Mouse (Mus musculus) testis, adult 2 months (tissue): ENCODE results near the gene Tmem175. TPM values are rescaled to one million over a fixed set of nuclear protein-coding genes. Genes with fewer than 3 reads are reported as not detected.

Source experiments
- H3K27ac ChIP-seq: fragments of 200-500 bp; 2 replicates; pipeline ENCODE4 v1.5.1; 2012; ENCODE audit warnings: low read depth, low read length; ENCODE audit not compliant: control insufficient read depth, insufficient read depth
- H3K27me3 ChIP-seq: fragments of 200-500 bp; 2 replicates; pipeline ENCODE4 v1.6.1; 2012; ENCODE audit warnings: mild to moderate bottlenecking, low read length, moderate library complexity; ENCODE audit not compliant: control insufficient read depth, insufficient read depth
- H3K36me3 ChIP-seq: fragments of 200-500 bp; 2 replicates; pipeline ENCODE4 v1.6.1; 2012; ENCODE audit warnings: mild to moderate bottlenecking, low read length; ENCODE audit not compliant: control insufficient read depth, insufficient read depth
- H3K4me1 ChIP-seq: fragments of 200-500 bp; 2 replicates; pipeline ENCODE4 v1.6.1; 2012; ENCODE audit warnings: low read length; ENCODE audit not compliant: control insufficient read depth, insufficient read depth
- H3K4me3 ChIP-seq: fragments of 200-500 bp; 2 replicates; pipeline ENCODE4 v1.5.1; 2012; ENCODE audit warnings: low read depth, mild to moderate bottlenecking, low read length, moderate library complexity, mixed read lengths; ENCODE audit not compliant: control insufficient read depth
- CTCF ChIP-seq: fragments of 200-500 bp; IDR thresholded peaks from 2 replicates; pipeline ENCODE4 v1.5.1; 2012; ENCODE audit warnings: low read depth, mild to moderate bottlenecking, inconsistent platforms, low read length, moderate library complexity; ENCODE audit not compliant: control insufficient read depth, insufficient read depth, insufficient replicate concordance
- POLR2A ChIP-seq: fragments of 200-500 bp; IDR thresholded peaks from 2 replicates; pipeline ENCODE4 v1.6.1; 2012; ENCODE audit warnings: low read depth, mild to moderate bottlenecking, inconsistent platforms, low read length, moderate library complexity; ENCODE audit not compliant: control insufficient read depth
- polyA plus RNA-seq: library from polyadenylated mRNA; depleted of rRNA; stranded (reverse); fragments of >200 nt; gene quantifications from 2 replicates; pipeline ENCODE4 v1.2.3, GENCODE M21; 2012

The Tmem175 gene
- polyA plus RNA-seq, 1 experiment = 145 TPM

DNA sequence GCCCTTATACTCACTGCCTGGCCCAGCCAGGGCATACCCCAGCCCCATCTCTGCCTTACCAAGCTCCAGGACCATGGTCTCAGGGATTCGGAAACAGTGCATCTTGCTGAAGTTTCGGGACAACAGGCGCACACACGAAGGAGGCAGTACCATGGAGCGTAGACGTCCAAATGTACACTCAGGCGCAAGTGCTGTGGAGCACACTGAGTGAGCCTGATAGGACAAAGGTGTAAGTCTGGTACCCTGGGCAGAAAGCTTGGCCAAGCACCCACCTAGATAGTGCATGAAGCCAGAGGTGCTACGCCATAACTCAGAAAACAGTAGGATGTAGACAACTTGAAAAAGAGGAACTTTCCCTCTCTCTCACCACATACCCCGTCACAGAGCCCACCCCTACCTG lies 25.8 kb downstream of the Tmem175 start:
- Histone ChIP-seq H3K27ac (no peak overlapping the region), H3K4me1 (peaks cover 4% of the 10 kb centered on the region), H3K36me3 (no peaks in the 10 kb centered on the region), H3K27me3 (no peaks in the 10 kb centered on the region), H3K4me3 (no peak overlapping the region)
- no peak for TF ChIP-seq CTCF
- TF ChIP-seq POLR2A = no peak

DNA sequence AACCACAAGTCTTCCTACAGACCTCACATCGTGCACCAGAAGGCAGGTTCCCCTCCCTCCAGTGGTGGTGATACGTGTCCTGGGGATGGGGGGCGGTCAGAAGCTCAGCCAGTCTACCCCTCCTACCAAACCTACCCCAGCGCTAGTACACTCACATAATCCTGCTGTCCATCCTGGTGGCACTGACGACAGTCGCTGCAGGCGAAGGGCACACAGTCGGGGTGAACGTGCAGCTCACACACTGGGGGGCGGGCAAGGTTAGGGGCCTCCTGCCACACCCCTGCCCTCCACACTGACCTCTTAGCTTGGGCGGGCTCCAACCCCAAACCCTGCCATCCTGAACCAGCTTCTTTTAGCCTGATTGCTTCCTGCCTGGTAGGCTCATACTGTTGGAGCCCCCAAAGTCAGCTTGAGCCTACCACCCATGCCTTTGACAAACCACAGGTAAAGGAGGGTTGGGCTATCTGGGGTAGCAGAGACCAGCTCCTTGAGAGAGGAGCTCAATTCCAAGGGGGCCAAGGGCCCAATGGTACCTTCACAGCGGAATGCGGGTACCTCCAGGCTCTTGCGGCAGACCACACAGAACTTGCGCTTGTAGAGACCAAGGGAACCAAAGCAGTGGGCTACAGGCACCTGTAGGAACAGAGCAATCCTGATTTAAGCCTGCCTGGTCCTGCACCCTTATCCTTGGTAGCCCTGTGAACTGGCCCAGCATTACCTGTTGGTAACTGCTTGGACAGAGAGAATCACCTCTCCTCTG lies 26.5 kb downstream of the Tmem175 start:
- no peak for TF ChIP-seq CTCF
- no peak for TF ChIP-seq POLR2A
- Histone ChIP-seq H3K27ac (no peak overlapping the region), H3K4me3 (no peak overlapping the region), H3K36me3 (no peaks in the 10 kb centered on the region), H3K27me3 (no peaks in the 10 kb centered on the region), H3K4me1 (peaks cover 8% of the 10 kb centered on the region)

DNA sequence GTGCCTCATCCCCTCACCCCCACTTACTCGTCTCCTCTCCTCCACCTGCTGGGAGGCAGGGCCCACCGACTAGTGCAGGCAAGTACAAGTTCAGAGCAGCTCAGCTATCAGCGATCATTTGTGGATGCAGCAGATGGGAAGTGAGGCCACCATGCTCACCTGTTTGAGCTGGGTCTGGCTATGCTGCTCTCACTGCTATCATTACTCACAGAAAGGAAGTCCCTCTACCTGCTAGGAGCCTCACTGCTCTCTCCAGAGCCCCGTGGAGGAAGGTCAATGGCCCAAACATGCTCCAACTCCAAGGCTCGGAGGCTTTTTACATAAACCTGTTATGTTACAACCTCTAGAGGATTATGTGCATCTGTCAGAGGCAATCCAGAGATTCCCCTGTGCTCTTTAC lies 27.8 kb downstream of the Tmem175 start:
- H3K27ac ChIP-seq = no peak overlapping the region
- TF ChIP-seq POLR2A (no peak), CTCF (no peak)
- H3K36me3 ChIP-seq = no peaks in the 10 kb centered on the region
- no peaks in the 10 kb centered on the region for H3K27me3 ChIP-seq
- H3K4me3 ChIP-seq = no peak overlapping the region
- peaks cover 8% of the 10 kb centered on the region for H3K4me1 ChIP-seq

DNA sequence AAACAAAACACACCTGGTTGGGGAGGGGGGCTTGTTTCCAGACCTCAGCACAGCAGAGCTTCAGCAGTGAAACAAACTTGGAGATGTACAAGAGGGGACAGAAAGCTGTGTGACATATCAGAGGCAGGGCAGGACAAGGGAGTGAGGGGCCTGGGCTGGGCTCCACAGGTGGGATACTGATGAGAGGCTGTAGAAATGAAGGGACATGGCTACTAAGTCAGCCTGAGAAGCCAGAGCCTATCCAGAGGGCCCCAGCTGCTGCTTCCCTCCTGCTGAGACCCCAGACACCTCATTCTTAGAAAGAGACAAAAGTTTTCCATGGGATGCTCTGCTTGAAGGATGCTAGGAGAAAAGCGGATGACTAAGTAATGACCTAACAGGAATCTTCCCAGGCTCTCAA lies 29.0 kb downstream of the Tmem175 start:
- Histone ChIP-seq H3K27me3 (no peaks in the 10 kb centered on the region), H3K27ac (no peak overlapping the region), H3K4me1 (peaks cover 8% of the 10 kb centered on the region), H3K4me3 (no peak overlapping the region), H3K36me3 (no peaks in the 10 kb centered on the region)
- TF ChIP-seq POLR2A = no peak
- no peak for TF ChIP-seq CTCF

DNA sequence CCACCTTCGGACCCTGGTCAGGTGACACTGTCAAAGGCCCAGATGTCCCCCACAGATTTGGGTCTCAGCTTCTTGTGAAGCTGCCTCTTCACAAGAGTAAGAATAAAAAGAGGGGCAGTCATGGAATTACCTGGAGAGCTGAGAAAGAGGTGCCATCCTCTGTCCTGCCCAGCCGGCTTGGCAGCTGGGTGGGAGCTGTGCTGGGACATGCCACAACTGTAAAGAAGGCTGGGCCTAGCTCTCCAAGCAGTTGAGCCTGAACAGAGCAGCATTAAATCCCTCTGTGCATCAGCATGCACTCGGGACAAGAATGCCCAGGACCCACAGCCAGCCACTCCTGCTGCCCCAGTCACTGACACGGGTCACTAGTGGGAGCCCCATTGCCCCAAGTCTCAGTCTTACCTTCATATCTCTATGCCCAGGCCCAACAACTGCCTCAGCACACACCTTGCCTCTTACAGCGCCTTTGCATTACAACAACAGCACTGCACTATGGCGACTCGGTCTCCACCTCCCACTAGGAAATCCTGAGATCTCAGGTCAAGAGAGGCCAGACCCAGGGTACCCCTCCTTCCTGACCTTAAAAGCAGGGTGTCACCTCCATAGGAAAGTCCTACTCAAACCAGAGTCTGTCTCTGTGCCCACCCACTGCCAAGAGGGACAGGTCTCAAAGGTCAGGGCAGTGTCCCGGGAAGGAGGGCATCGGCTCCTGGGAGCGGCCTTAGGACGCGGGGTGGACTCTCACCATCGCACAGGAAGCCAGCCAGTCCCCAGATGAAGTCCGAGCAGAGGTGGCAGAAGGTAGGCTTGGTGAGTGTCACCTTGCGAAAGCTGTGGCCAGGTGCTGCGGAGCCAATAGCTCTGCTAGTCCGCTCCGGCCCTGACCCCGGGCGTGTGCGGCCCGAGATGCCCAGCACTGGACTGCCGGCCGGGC lies 30.4 kb downstream of the Tmem175 start, which contains the start of gene Idua:
Idua (plus strand) TSS at position 634 of the 934 bp plus-strand sequence.
- Histone ChIP-seq H3K36me3 (no peaks in the 10 kb centered on the region), H3K4me1 (peaks cover 8% of the 10 kb centered on the region), H3K27ac (no peak within 1 kb of the TSS), H3K27me3 (no peaks in the 10 kb centered on the region), H3K4me3 (peak within 1 kb of the TSS; percentile 76)
- TF ChIP-seq POLR2A = no peak
- TF ChIP-seq CTCF = no peak

DNA sequence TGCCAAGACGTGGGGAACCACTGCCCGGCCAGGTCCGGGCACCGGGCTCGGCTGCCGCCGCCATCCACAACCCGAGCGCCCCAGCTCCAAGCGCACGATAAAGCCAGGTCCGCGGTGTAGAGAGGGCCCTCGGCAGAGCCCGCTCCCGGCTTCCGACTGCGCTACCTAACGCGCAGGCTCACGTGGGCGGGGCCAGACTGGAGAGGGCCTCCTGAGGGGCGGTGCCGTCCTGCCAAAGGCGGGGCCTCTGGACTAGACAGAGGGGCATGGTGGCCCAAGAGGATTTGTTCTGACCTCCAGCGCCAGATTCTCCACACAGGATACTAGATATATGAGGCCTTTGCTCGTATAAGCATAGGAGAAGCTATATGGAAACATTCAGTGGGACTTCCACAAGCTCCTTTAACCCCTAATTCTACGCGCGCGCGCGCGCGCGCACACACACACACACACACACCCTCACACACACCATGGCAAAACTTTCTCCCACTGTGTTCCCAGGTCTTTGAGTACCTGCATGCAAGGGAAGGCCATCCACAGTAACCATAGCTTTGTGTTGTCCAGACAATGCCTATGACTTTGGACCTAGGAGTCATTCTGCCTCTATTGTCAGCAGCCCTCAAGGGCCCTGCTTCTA lies 31.2 kb downstream of the Tmem175 start:
- Histone ChIP-seq H3K27ac (no peak overlapping the region), H3K4me1 (peaks cover 8% of the 10 kb centered on the region), H3K4me3 (peak overlapping the region; percentile 76), H3K36me3 (no peaks in the 10 kb centered on the region), H3K27me3 (no peaks in the 10 kb centered on the region)
- TF ChIP-seq POLR2A (peak; percentile 63; the same call in 1 of the 2 replicates), CTCF (no peak)

DNA sequence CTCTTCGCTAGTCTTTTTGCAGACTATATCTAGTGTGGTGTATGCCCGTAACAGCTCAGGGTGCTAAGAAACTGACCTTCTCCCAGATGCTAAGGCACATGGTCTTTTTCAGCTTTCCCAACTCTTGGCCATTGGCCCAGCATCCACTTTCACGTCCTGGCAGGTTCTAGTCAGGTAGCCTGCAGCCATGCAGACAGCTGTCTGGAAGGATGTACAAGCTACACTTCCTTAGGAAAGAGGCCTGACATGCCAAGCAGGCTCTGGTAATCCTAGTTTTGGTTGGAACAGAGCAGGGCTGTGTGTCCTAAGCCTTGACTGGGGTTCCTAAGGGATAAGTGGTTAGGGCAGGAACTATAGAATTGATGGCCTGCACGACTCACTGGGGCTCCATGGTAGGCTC lies 33.2 kb downstream of the Tmem175 start:
- Histone ChIP-seq H3K4me1 (peaks cover 8% of the 10 kb centered on the region), H3K27ac (no peak overlapping the region), H3K27me3 (no peaks in the 10 kb centered on the region), H3K4me3 (no peak overlapping the region), H3K36me3 (no peaks in the 10 kb centered on the region)
- no peak for TF ChIP-seq POLR2A
- TF ChIP-seq CTCF = no peak
